Mouse (Mus musculus) heart, embryonic 11.5 days (tissue): ENCODE measurements at regions not wholly inside any gene's neighbourhood (a gene's known extent, or its start where the extent isn't known, plus 50 kb on each side); places are given as distances from the start of the nearest gene placed in this dataset.

Source experiments
- ATAC-seq: fragments of 200-750 bp; cut with Nextera tagmentation; replicated peaks from 2 replicates; pipeline ENCODE4 v1.8.0; 2017; ENCODE audit warnings: moderate library complexity; ENCODE audit not compliant: insufficient number of reproducible peaks, low FRiP score, low TSS enrichment
- H3K27ac ChIP-seq: fragments of 300-500 bp; sonication (generic); 2 replicates; pipeline ENCODE4 v1.5.1; 2014; ENCODE audit warnings: mild to moderate bottlenecking, low read depth, low read length
- H3K27me3 ChIP-seq: fragments of 300-500 bp; sonication (generic); 2 replicates; pipeline ENCODE4 v1.6.1; 2014; ENCODE audit warnings: mild to moderate bottlenecking, low read length, mixed read lengths; ENCODE audit not compliant: control insufficient read depth, insufficient read depth
- H3K36me3 ChIP-seq: fragments of 300-500 bp; sonication (generic); 2 replicates; pipeline ENCODE4 v1.6.1; 2014; ENCODE audit warnings: mild to moderate bottlenecking, low read length, moderate library complexity, mixed read lengths; ENCODE audit not compliant: control insufficient read depth, insufficient read depth
- H3K4me1 ChIP-seq: fragments of 300-500 bp; sonication (generic); 2 replicates; pipeline ENCODE4 v1.6.1; 2014; ENCODE audit warnings: low read length; ENCODE audit not compliant: control insufficient read depth, insufficient read depth
- H3K4me2 ChIP-seq: fragments of 300-500 bp; sonication (generic); 2 replicates; pipeline ENCODE4 v1.6.1; 2014; ENCODE audit warnings: mild to moderate bottlenecking, moderate library complexity
- H3K4me3 ChIP-seq: fragments of 300-500 bp; sonication (generic); 2 replicates; pipeline ENCODE4 v1.5.1; 2014; ENCODE audit warnings: low read depth, low read length
- H3K9ac ChIP-seq: fragments of 300-500 bp; sonication (generic); 2 replicates; pipeline ENCODE4 v1.6.1; 2014; ENCODE audit warnings: mild to moderate bottlenecking, low read depth, low read length, moderate library complexity
- H3K9me3 ChIP-seq: fragments of 300-500 bp; sonication (generic); replicated peaks from 2 replicates; pipeline ENCODE4 v1.6.1; 2016; ENCODE audit warnings: low read length; ENCODE audit not compliant: control insufficient read depth
- WGBS: fragments of 180-500 bp; shearing (Covaris S2); extraction: QIAGEN DNeasy Blood & Tissue Kit; methylation state at CpG from one replicate; pipeline ENCODE4 v1.1.7; 2014; ENCODE audit not compliant: insufficient replicate concordance; 5-methylcytosine and 5-hydroxymethylcytosine counted together

GRCm38 (mm10) chr2:18617520-18617919 is 54.7 kb upstream of the Commd3 start:
- Histone ChIP-seq H3K27ac (no peak overlapping the region), H3K4me3 (no peak overlapping the region), H3K9ac (no peak overlapping the region), H3K36me3 (no peaks in the 10 kb centered on the region), H3K4me1 (no peaks in the 10 kb centered on the region), H3K9me3 (no peaks in the 10 kb centered on the region), H3K27me3 (peaks cover 9% of the 10 kb centered on the region), H3K4me2 (no peak overlapping the region)
- ATAC-seq: no peak
- 17% methylated on average over 5 of the region's 5 CpGs for WGBS

GRCm38 (mm10) chr2:18609868-18610185 is 62.4 kb upstream of the Commd3 start:
- Histone ChIP-seq H3K27ac (no peak overlapping the region), H3K9me3 (no peaks in the 10 kb centered on the region), H3K4me3 (peak overlapping the region; percentile 43), H3K4me2 (peak overlapping the region; percentile 74), H3K36me3 (no peaks in the 10 kb centered on the region), H3K27me3 (peaks cover 42% of the 10 kb centered on the region), H3K9ac (no peak overlapping the region), H3K4me1 (peaks cover 15% of the 10 kb centered on the region; the same call in 1 of the 2 replicates)
- ATAC-seq: no peak
- under 1% methylated on average over 10 of the region's 10 CpGs for WGBS

- Histone ChIP-seq H3K27me3 (peaks cover 42% of the 10 kb centered on the region), H3K9ac (peak overlapping the region; percentile 59; the same call in 1 of the 2 replicates), H3K4me2 (peak overlapping the region; percentile 74), H3K4me1 (peaks cover 15% of the 10 kb centered on the region; the same call in 1 of the 2 replicates), H3K36me3 (no peaks in the 10 kb centered on the region), H3K27ac (no peak overlapping the region), H3K9me3 (no peaks in the 10 kb centered on the region), H3K4me3 (peak overlapping the region; percentile 43)
- under 1% methylated on average over 51 of the region's 51 CpGs for WGBS
- no peak; the same call in 1 of the 2 replicates for ATAC-seq
These were observed 62.9 kb upstream of the Commd3 start for GRCm38 (mm10) chr2:18609075-18609867.

- peak; percentile 67; the same call in 1 of the 2 replicates for ATAC-seq
- H3K9ac ChIP-seq: peak overlapping the region; percentile 59; the same call in 1 of the 2 replicates
- no peaks in the 10 kb centered on the region for H3K9me3 ChIP-seq
- peaks cover 15% of the 10 kb centered on the region; the same call in 1 of the 2 replicates for H3K4me1 ChIP-seq
- H3K27ac ChIP-seq: no peak overlapping the region
- H3K36me3 ChIP-seq: no peaks in the 10 kb centered on the region
- H3K27me3 ChIP-seq: peaks cover 42% of the 10 kb centered on the region
- H3K4me2 ChIP-seq: peak overlapping the region; percentile 74
- under 1% methylated on average over 29 of the region's 29 CpGs for WGBS
- peak overlapping the region; percentile 43 for H3K4me3 ChIP-seq
These were observed 63.7 kb upstream of the Commd3 start for GRCm38 (mm10) chr2:18608260-18609074.

- Histone ChIP-seq H3K36me3 (no peaks in the 10 kb centered on the region), H3K27me3 (peaks cover 42% of the 10 kb centered on the region), H3K4me3 (peak overlapping the region; percentile 43), H3K4me2 (peak overlapping the region; percentile 74), H3K4me1 (peaks cover 15% of the 10 kb centered on the region; the same call in 1 of the 2 replicates), H3K9ac (0 out of 2 replicates have a peak overlapping the region, but pooled peaks have one; percentile 54), H3K27ac (no peak overlapping the region), H3K9me3 (no peaks in the 10 kb centered on the region)
- WGBS: 2% methylated on average over 14 of the region's 14 CpGs
- ATAC-seq: 0 out of 2 replicates have a peak, but pooled peaks have one; percentile 18
These were observed 64.5 kb upstream of the Commd3 start for GRCm38 (mm10) chr2:18607586-18608259.

GRCm38 (mm10) chr2:18607088-18607487 is 65.1 kb upstream of the Commd3 start:
- Histone ChIP-seq H3K4me2 (peak overlapping the region; percentile 74), H3K4me1 (peaks cover 15% of the 10 kb centered on the region; the same call in 1 of the 2 replicates), H3K9me3 (no peaks in the 10 kb centered on the region), H3K36me3 (no peaks in the 10 kb centered on the region), H3K4me3 (peak overlapping the region; percentile 43; the same call in 1 of the 2 replicates), H3K27me3 (peaks cover 42% of the 10 kb centered on the region), H3K27ac (no peak overlapping the region), H3K9ac (no peak overlapping the region)
- 6% methylated on average over 6 of the region's 6 CpGs for WGBS
- ATAC-seq: no peak

- H3K4me1 ChIP-seq: no peaks in the 10 kb centered on the region
- 54% methylated on average over 4 of the region's 4 CpGs for WGBS
- ATAC-seq: no peak
- no peak overlapping the region for H3K4me3 ChIP-seq
- no peaks in the 10 kb centered on the region for H3K27me3 ChIP-seq
- H3K9me3 ChIP-seq: no peaks in the 10 kb centered on the region
- no peak overlapping the region for H3K9ac ChIP-seq
- H3K36me3 ChIP-seq: no peaks in the 10 kb centered on the region
- no peak overlapping the region for H3K4me2 ChIP-seq
- H3K27ac ChIP-seq: no peak overlapping the region
These were observed 80.0 kb upstream of the Commd3 start for GRCm38 (mm10) chr2:18592221-18592620.

- peak overlapping the region; percentile 78 for H3K4me2 ChIP-seq
- 0 out of 2 replicates have a peak, but pooled peaks cover 3% of the 10 kb centered on the region for H3K27me3 ChIP-seq
- H3K4me3 ChIP-seq: peak overlapping the region; percentile 67
- no peaks in the 10 kb centered on the region for H3K4me1 ChIP-seq
- no peaks in the 10 kb centered on the region for H3K36me3 ChIP-seq
- peak overlapping the region; percentile 72; the same call in 1 of the 2 replicates for H3K9ac ChIP-seq
- 6% methylated on average over 4 of the region's 4 CpGs for WGBS
- no peak for ATAC-seq
- H3K9me3 ChIP-seq: no peaks in the 10 kb centered on the region
- no peak overlapping the region for H3K27ac ChIP-seq
These were observed 84.0 kb upstream of the Commd3 start for GRCm38 (mm10) chr2:18588232-18588631.
